ENCODE assay signal across 9 mouse cellular contexts in genomic region chr14:31663376-31664099, GRCm38 (mm10). TPM values are rescaled to one million over a fixed set of nuclear protein-coding genes. Genes with fewer than 3 reads are reported as not detected.
A peak's percentile ranks its signal among the peaks of the same experiment; 100 is the strongest.
DNase-seq lines count a peak whose midpoint lies in the region; ATAC-seq lines count a peak whose summit lies in the region.
"Had no signal": no experiment of that assay in that cellular context is flagged by ENCODE, and none has a peak within 500 bp of the region (broad histone marks: within the 10 kb centered on the region; RNA-seq: fewer than 3 reads in every experiment).

No protein-coding gene starts in this region.

- no peak overlapping the region for H3K4me2 ChIP-seq in lung, embryonic 15.5 days
- no peak overlapping the region for H3K4me2 ChIP-seq in forebrain, embryonic 12.5 days
- H3K4me2 ChIP-seq in intestine, embryonic 16.5 days (ENCODE audit: low read depth, low read length), result no peak overlapping the region
- H3K4me2 ChIP-seq in neural tube, embryonic 15.5 days, result no peak overlapping the region

- H3K9me3 ChIP-seq in lung, embryonic 15.5 days, result no peaks in the 10 kb centered on the region
- no peaks in the 10 kb centered on the region for H3K9me3 ChIP-seq in forebrain, embryonic 12.5 days
- H3K9me3 ChIP-seq in intestine, embryonic 16.5 days (ENCODE audit: control insufficient read depth, low read length), result no peaks in the 10 kb centered on the region
- no peaks in the 10 kb centered on the region for H3K9me3 ChIP-seq in neural tube, embryonic 15.5 days (replicated peaks)

- no peak for ATAC-seq in lung, embryonic 15.5 days (ENCODE audit: borderline replicate concordance, extremely low read depth, low FRiP score, low TSS enrichment)
- no peak for ATAC-seq in forebrain, embryonic 12.5 days (ENCODE audit: low FRiP score)
- ATAC-seq in intestine, embryonic 16.5 days, result no peak
- no peak for ATAC-seq in neural tube, embryonic 15.5 days (ENCODE audit: low FRiP score)
- no peak for ATAC-seq in megakaryocyte-erythroid progenitor cell, adult 5-6 weeks (replicated peaks; ENCODE audit: low FRiP score, low TSS enrichment, poor library complexity, severe bottlenecking)
- no peak for ATAC-seq in erythroid progenitor cell, adult 5-6 weeks (replicated peaks; ENCODE audit: low FRiP score, poor library complexity, severe bottlenecking)

- H3K9ac ChIP-seq in lung, embryonic 15.5 days, result no peak overlapping the region
- no peak overlapping the region for H3K9ac ChIP-seq in forebrain, embryonic 12.5 days
- no peak overlapping the region for H3K9ac ChIP-seq in intestine, embryonic 16.5 days (ENCODE audit: low read depth, low read length)
- no peak overlapping the region for H3K9ac ChIP-seq in neural tube, embryonic 15.5 days (replicated peaks)

- WGBS in lung, embryonic 15.5 days, result 83% methylated on average over 13 of the region's 13 CpGs
- 92% methylated on average over 13 of the region's 13 CpGs for WGBS in forebrain, embryonic 12.5 days
- 82% methylated on average over 13 of the region's 13 CpGs for WGBS in intestine, embryonic 16.5 days
- 85% methylated on average over 13 of the region's 13 CpGs for WGBS in neural tube, embryonic 15.5 days

- DNase-seq in lung, postnatal 36 days, result no peak
- DNase-seq in left cerebral cortex, adult 9 months (ENCODE audit: low spot score in 2 of 2), result no peak
- DNase-seq: right cerebral cortex, adult 18-20 months had no signal

- no peak overlapping the region for H3K4me3 ChIP-seq in lung, embryonic 15.5 days
- H3K4me3 ChIP-seq in forebrain, embryonic 12.5 days (replicated peaks), result no peak overlapping the region
- H3K4me3 ChIP-seq in intestine, embryonic 16.5 days (ENCODE audit: low read length), result no peak overlapping the region
- no peak overlapping the region for H3K4me3 ChIP-seq in neural tube, embryonic 15.5 days (replicated peaks)

- H3K27ac ChIP-seq in lung, embryonic 15.5 days, result peak overlapping the region; percentile 96
- H3K27ac ChIP-seq in forebrain, embryonic 12.5 days, result peak overlapping the region; percentile 98
- peak overlapping the region; percentile 99 for H3K27ac ChIP-seq in intestine, embryonic 16.5 days (ENCODE audit: low read length)
- H3K27ac ChIP-seq in neural tube, embryonic 15.5 days (replicated peaks), result peak overlapping the region; percentile 99

- H3K36me3 ChIP-seq in lung, embryonic 15.5 days, result peaks cover 10% of the 10 kb centered on the region
- 0 out of 2 replicates have a peak, but pooled peaks cover 8% of the 10 kb centered on the region for H3K36me3 ChIP-seq in forebrain, embryonic 12.5 days (replicated peaks)
- peaks cover 7% of the 10 kb centered on the region; the same call in 1 of the 2 replicates for H3K36me3 ChIP-seq in intestine, embryonic 16.5 days (ENCODE audit: control insufficient read depth, insufficient read depth, low read length)
- H3K36me3 ChIP-seq in neural tube, embryonic 15.5 days, result no peaks in the 10 kb centered on the region

- peaks cover 59% of the 10 kb centered on the region for H3K4me1 ChIP-seq in lung, embryonic 15.5 days
- peaks cover 53% of the 10 kb centered on the region for H3K4me1 ChIP-seq in forebrain, embryonic 12.5 days
- H3K4me1 ChIP-seq in intestine, embryonic 16.5 days (ENCODE audit: control insufficient read depth, insufficient read depth, low read length), result peaks cover 57% of the 10 kb centered on the region
- H3K4me1 ChIP-seq in neural tube, embryonic 15.5 days, result peaks cover 67% of the 10 kb centered on the region

- no peaks in the 10 kb centered on the region for H3K27me3 ChIP-seq in lung, embryonic 15.5 days
- H3K27me3 ChIP-seq in forebrain, embryonic 12.5 days, result no peaks in the 10 kb centered on the region
- no peaks in the 10 kb centered on the region for H3K27me3 ChIP-seq in intestine, embryonic 16.5 days (replicated peaks; ENCODE audit: control insufficient read depth, insufficient read depth, low read length)
- no peaks in the 10 kb centered on the region for H3K27me3 ChIP-seq in neural tube, embryonic 15.5 days (replicated peaks)

RNA-seq across cellular contexts. Expression of gene Hacl1, which starts 22.5 kb away (rescaled TPM):
- polyA plus RNA-seq in lung, embryonic 15.5 days (2015; fragmentation: Nextera tagmentation; extraction: Ambion mirVana), result 9.9 and 10.9 TPM in 2 replicates
- polyA plus RNA-seq in forebrain, embryonic 12.5 days (2016; fragmentation: Nextera tagmentation; extraction: Ambion mirVana), result 6.9 and 8.9 TPM in 2 replicates
- polyA plus RNA-seq in intestine, embryonic 16.5 days (2015; fragmentation: Nextera tagmentation; extraction: Ambion mirVana), result 19.9 and 26.1 TPM in 2 replicates
- 7.9 and 11.0 TPM in 2 replicates for polyA plus RNA-seq in neural tube, embryonic 15.5 days (2015; fragmentation: Nextera tagmentation; extraction: Ambion mirVana)
- total RNA-seq in megakaryocyte-erythroid progenitor cell, adult 5-6 weeks (2014; fragmentation: Nextera tagmentation), result 5.2 and 13.0 TPM in 2 replicates
- 15.4 and 29.6 TPM in 2 replicates for total RNA-seq in megakaryocyte-erythroid progenitor cell, adult 5-6 weeks (2017)
- total RNA-seq in erythroid progenitor cell, adult 5-6 weeks (2015; ENCODE audit: low replicate concordance), result 16.2 TPM in 1 of 2 replicates, not detected in the other
- total RNA-seq in erythroid progenitor cell, adult 5-6 weeks (2017; ENCODE audit: low replicate concordance), result 11.6 and 17.4 TPM in 2 replicates

RNA-seq across cellular contexts. Expression of gene Btd, which starts 22.7 kb away (rescaled TPM):
- polyA plus RNA-seq in lung, embryonic 15.5 days (2015; fragmentation: Nextera tagmentation; extraction: Ambion mirVana), result 26.0 and 28.3 TPM in 2 replicates
- polyA plus RNA-seq in forebrain, embryonic 12.5 days (2016; fragmentation: Nextera tagmentation; extraction: Ambion mirVana), result 13.9 and 15.2 TPM in 2 replicates
- polyA plus RNA-seq in intestine, embryonic 16.5 days (2015; fragmentation: Nextera tagmentation; extraction: Ambion mirVana), result 30.0 and 31.2 TPM in 2 replicates
- 15.6 and 19.0 TPM in 2 replicates for polyA plus RNA-seq in neural tube, embryonic 15.5 days (2015; fragmentation: Nextera tagmentation; extraction: Ambion mirVana)
- total RNA-seq in megakaryocyte-erythroid progenitor cell, adult 5-6 weeks (2014; fragmentation: Nextera tagmentation), result 5.4 and 10.4 TPM in 2 replicates
- 5.6 and 7.4 TPM in 2 replicates for total RNA-seq in megakaryocyte-erythroid progenitor cell, adult 5-6 weeks (2017)
- 0.72 and 5.9 TPM in 2 replicates for total RNA-seq in erythroid progenitor cell, adult 5-6 weeks (2015; ENCODE audit: low replicate concordance)
- total RNA-seq in erythroid progenitor cell, adult 5-6 weeks (2017; ENCODE audit: low replicate concordance), result 3.3 and 3.5 TPM in 2 replicates

RNA-seq across cellular contexts. Expression of gene Gm49387, which starts 22.9 kb away (rescaled TPM):
- 2.5 and 2.8 TPM in 2 replicates for polyA plus RNA-seq in lung, embryonic 15.5 days (2015; fragmentation: Nextera tagmentation; extraction: Ambion mirVana)
- polyA plus RNA-seq in forebrain, embryonic 12.5 days (2016; fragmentation: Nextera tagmentation; extraction: Ambion mirVana), result 1.1 TPM in 1 of 2 replicates, not detected in the other
- polyA plus RNA-seq in intestine, embryonic 16.5 days (2015; fragmentation: Nextera tagmentation; extraction: Ambion mirVana), result 3.0 and 4.3 TPM in 2 replicates
- polyA plus RNA-seq in neural tube, embryonic 15.5 days (2015; fragmentation: Nextera tagmentation; extraction: Ambion mirVana), result 0.24 and 0.59 TPM in 2 replicates
- total RNA-seq in megakaryocyte-erythroid progenitor cell, adult 5-6 weeks (2014; fragmentation: Nextera tagmentation), result not detected in 2 replicates
- not detected in 2 replicates for total RNA-seq in megakaryocyte-erythroid progenitor cell, adult 5-6 weeks (2017)
- not detected in 2 replicates for total RNA-seq in erythroid progenitor cell, adult 5-6 weeks (2015; ENCODE audit: low replicate concordance)
- total RNA-seq in erythroid progenitor cell, adult 5-6 weeks (2017; ENCODE audit: low replicate concordance), result not detected in 2 replicates
